Mouse (Mus musculus) inflammation-experienced regulatory T-cells, adult 6 months (primary cell): Measurements from ENCODE around the gene Sdc3. TPM values are rescaled to one million over a fixed set of nuclear protein-coding genes. Genes with fewer than 3 reads are reported as not detected.

Source experiments
- polyA plus RNA-seq, 3 experiments: library from polyadenylated mRNA; unstranded; fragments of 100-300 nt; shearing (Covaris generic); gene quantifications; one replicate each; pipeline ENCODE4 v1.2.1; 2017

The Sdc3 gene
- polyA plus RNA-seq, 3 experiments from 2014 or later = 0.36 to 0.78 (median 0.75) TPM

Other genes with a start within 250 kb of the Sdc3 start
- gene Nkain1, start 218.4 kb upstream of the Sdc3 start, polyA plus RNA-seq = not detected
- gene Pum1, start 129.2 kb upstream of the Sdc3 start, polyA plus RNA-seq = 10 to 100 TPM; 56.7 to 91.1 (median 70.0) TPM
- 1,000 to 10,000 TPM; 1,760 to 2,043 (median 1,985) TPM for gene Laptm5, start 120.6 kb downstream of the Sdc3 start, polyA plus RNA-seq
- not detected for gene Matn1, start 151.8 kb downstream of the Sdc3 start, polyA plus RNA-seq